Mouse (Mus musculus) small intestine, adult 2 months (tissue): ENCODE results near the gene Zdhhc16.

Source experiments
- CTCF ChIP-seq: fragments of 200-500 bp; IDR thresholded peaks from 2 replicates; pipeline ENCODE4 v1.5.1; 2012; ENCODE audit warnings: low read depth, mild to moderate bottlenecking, control low read depth, inconsistent platforms, low read length, moderate library complexity, mixed read lengths; ENCODE audit not compliant: insufficient replicate concordance, insufficient read length; ENCODE audit errors: extremely low read depth
- POLR2A ChIP-seq: fragments of 200-500 bp; IDR thresholded peaks from 2 replicates; pipeline ENCODE4 v1.6.1; 2012; ENCODE audit warnings: low read depth, mild to moderate bottlenecking, control low read depth, inconsistent platforms, low read length, moderate library complexity

GRCm38 (mm10) chr19:41910396-41910795 is 22.9 kb upstream of the Zdhhc16 start:
- TF ChIP-seq CTCF (no peak), POLR2A (no peak)
